Mouse (Mus musculus): Measurements from ENCODE around the gene Rad51b. TPM values are rescaled to one million over a fixed set of nuclear protein-coding genes. Genes with fewer than 3 reads are reported as not detected.

The Rad51b gene
- polyA plus RNA-seq, 1 experiment from 2014 or later: 4.4 TPM

DNA sequence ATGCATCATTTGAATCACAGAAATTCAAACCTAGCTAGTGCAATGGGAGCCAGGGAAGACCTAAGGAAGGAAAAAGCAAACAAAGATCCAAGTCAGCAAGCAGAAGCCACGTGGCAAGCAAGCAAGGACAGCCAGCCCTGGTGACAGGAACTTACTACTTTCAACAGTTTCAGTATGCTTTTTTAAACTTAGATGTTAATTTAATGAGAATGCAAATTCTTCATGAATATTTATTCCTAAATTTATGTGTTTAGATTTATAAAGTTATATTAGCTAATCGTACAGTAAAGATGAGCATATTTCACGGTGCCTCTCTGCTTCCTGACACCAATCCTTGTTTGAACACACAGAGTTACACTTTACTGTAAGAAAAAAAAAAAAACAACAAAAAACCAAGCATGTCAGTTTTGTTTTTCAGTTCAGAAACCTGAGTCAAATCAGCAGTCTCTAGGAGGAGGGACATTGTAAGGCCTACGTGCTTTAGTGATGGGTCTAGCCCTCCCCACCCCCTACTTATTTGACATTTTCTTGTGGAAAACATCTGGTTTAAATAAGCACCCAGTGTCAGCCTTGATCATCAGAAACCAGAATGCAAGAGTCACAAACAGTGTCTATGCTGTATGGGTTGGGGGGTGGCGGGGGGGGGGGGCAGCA is 331.2 kb downstream of the Rad51b start:
- Histone ChIP-seq H3K27ac (ENCODE audit: low read length) (no peak overlapping the region; the same call in 1 of the 2 replicates), H3K4me3 (ENCODE audit: low read depth, low read length) (no peak overlapping the region), H3K9ac (ENCODE audit: low read depth, low read length) (no peak overlapping the region), H3K4me1 (ENCODE audit: control insufficient read depth, low read depth, low read length) (peaks cover 3% of the 10 kb centered on the region), H3K4me2 (ENCODE audit: low read depth, low read length) (no peak overlapping the region), H3K27me3 (ENCODE audit: control insufficient read depth, insufficient read depth, low read depth, low read length) (no peaks in the 10 kb centered on the region), H3K36me3 (ENCODE audit: control insufficient read depth, insufficient read depth) (no peaks in the 10 kb centered on the region), H3K9me3 (replicated peaks; ENCODE audit: control insufficient read depth, low read length) (no peaks in the 10 kb centered on the region)
- ATAC-seq (ENCODE audit: low read depth): no peak
- WGBS (ENCODE audit: insufficient replicate concordance): 66% methylated on average over 5 of the region's 5 CpGs

- Histone ChIP-seq H3K4me3 (ENCODE audit: low read depth, low read length) (no peak overlapping the region), H3K9ac (ENCODE audit: low read depth, low read length) (no peak overlapping the region), H3K4me1 (ENCODE audit: control insufficient read depth, low read depth, low read length) (peaks cover 3% of the 10 kb centered on the region), H3K36me3 (ENCODE audit: control insufficient read depth, insufficient read depth) (no peaks in the 10 kb centered on the region), H3K9me3 (replicated peaks; ENCODE audit: control insufficient read depth, low read length) (no peaks in the 10 kb centered on the region), H3K4me2 (ENCODE audit: low read depth, low read length) (no peak overlapping the region), H3K27me3 (ENCODE audit: control insufficient read depth, insufficient read depth, low read depth, low read length) (no peaks in the 10 kb centered on the region), H3K27ac (ENCODE audit: low read length) (peak overlapping the region; percentile 18; the same call in 1 of the 2 replicates)
- ATAC-seq (ENCODE audit: low read depth): peak; percentile 55
- 49% methylated on average over 7 of the region's 7 CpGs for WGBS (ENCODE audit: insufficient replicate concordance)
Measured at GRCm38 (mm10) chr12:79629945-79630850, 333.1 kb downstream of the Rad51b start.

DNA sequence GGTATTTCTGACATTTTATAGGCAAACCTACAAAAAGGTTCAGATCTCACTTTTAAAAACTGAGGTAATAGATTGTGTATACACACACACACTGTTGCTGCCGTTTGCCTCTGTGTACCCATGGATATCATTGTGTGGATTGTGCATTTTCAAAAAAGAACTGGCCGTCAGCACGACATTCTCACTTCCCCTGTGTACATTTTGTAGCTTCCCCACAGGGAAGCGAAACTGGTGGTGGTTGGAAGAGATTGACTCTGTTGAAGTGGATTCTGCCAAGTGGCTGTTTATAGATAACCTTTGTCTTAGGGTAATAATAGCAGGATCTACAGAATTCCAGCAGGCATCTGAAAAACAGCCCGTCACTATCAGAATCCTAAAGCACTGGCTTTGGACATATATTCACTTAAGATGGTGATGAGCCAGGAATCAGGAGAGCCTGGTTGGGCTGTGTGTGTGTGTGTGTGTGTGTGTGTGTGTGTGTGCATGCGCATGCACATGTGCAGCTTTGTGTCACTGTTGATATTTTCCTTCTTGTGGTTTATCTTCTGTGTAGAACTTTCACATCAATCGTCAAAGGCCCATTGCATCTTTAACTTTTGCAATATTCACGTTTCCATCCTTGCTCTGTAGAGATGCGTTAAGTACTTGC is 336.5 kb downstream of the Rad51b start:
- 51% methylated on average over 9 of the region's 9 CpGs for WGBS (ENCODE audit: insufficient replicate concordance)
- no peak for ATAC-seq (ENCODE audit: low read depth)
- H3K9me3 ChIP-seq (replicated peaks; ENCODE audit: control insufficient read depth, low read length): no peaks in the 10 kb centered on the region
- H3K27me3 ChIP-seq (ENCODE audit: control insufficient read depth, insufficient read depth, low read depth, low read length): no peaks in the 10 kb centered on the region
- no peak overlapping the region for H3K4me3 ChIP-seq (ENCODE audit: low read depth, low read length)
- H3K36me3 ChIP-seq (ENCODE audit: control insufficient read depth, insufficient read depth): no peaks in the 10 kb centered on the region
- H3K27ac ChIP-seq (ENCODE audit: low read length): no peak overlapping the region
- no peaks in the 10 kb centered on the region for H3K4me1 ChIP-seq (ENCODE audit: control insufficient read depth, low read depth, low read length)
- no peak overlapping the region for H3K9ac ChIP-seq (ENCODE audit: low read depth, low read length)
- no peak overlapping the region for H3K4me2 ChIP-seq (ENCODE audit: low read depth, low read length)

DNA sequence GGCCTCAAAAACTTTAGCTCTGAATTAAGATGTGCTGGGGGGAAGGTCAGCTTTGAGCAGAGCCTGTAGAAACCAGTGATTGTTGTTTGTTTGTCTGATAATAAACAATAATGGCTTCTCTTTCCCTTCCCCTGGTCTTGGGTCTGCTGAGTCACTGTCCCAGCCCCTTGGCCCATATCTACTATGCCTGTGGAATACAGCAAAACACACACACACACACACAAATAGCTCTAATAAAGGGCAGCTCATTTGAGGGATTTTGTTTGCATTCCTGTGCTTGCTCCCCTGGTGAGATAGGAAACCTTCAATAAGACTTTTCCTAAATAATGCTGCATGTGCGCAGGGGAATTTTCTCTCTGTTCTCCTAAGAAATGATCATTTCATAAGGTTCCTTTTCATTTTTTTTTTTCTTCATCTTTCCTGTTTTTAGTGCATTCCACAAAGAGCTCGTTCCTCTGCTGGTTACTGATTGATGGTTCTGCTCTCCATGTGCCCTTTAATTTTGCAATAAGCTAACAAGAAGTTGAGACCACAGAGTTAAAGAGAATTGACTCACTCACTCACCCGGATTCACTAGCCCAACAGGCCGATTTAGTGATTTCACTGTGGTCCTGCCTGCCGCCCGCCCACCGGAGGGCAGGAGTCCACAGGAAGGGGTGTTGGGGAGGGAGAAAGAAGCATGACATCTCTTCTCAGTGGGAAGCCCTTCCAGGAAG is 344.6 kb downstream of the Rad51b start:
- Histone ChIP-seq H3K4me1 (ENCODE audit: control insufficient read depth, low read depth, low read length) (no peaks in the 10 kb centered on the region), H3K36me3 (ENCODE audit: control insufficient read depth, insufficient read depth) (no peaks in the 10 kb centered on the region), H3K9ac (ENCODE audit: low read depth, low read length) (no peak overlapping the region), H3K27ac (ENCODE audit: low read length) (peak overlapping the region; percentile 75), H3K4me3 (ENCODE audit: low read depth, low read length) (no peak overlapping the region), H3K27me3 (ENCODE audit: control insufficient read depth, insufficient read depth, low read depth, low read length) (no peaks in the 10 kb centered on the region), H3K9me3 (replicated peaks; ENCODE audit: control insufficient read depth, low read length) (no peaks in the 10 kb centered on the region), H3K4me2 (ENCODE audit: low read depth, low read length) (no peak overlapping the region)
- peak; percentile 86 for ATAC-seq (ENCODE audit: low read depth)
- WGBS (ENCODE audit: insufficient replicate concordance): 46% methylated on average over 7 of the region's 7 CpGs

GRCm38 (mm10) chr12:79642715-79643114 is 345.6 kb downstream of the Rad51b start:
- H3K27ac ChIP-seq (ENCODE audit: low read length): peak overlapping the region; percentile 67; the same call in 1 of the 2 replicates

DNA sequence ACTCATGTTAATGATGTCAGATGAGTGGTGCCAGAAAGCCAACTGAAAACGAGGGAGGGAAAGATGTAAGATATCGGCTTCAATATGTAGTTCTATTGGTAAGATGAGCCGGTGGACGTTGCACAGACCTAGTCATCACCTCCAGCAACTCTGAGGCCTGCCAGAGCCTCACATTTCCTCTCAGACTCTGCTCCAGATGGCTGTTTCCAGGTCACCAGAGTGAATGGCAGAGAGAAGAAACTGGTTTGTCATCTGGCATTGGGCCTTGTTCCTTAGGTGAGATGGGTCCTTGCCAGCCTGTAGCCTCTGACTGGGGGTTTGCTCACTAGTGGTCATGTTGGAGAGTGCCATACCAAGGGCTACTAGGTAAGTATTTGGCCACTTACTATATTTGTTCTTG is 348.6 kb downstream of the Rad51b start:
- Histone ChIP-seq H3K27me3 (ENCODE audit: control insufficient read depth, insufficient read depth, low read depth, low read length) (no peaks in the 10 kb centered on the region), H3K9me3 (replicated peaks; ENCODE audit: control insufficient read depth, low read length) (no peaks in the 10 kb centered on the region), H3K4me1 (ENCODE audit: control insufficient read depth, low read depth, low read length) (no peaks in the 10 kb centered on the region), H3K36me3 (ENCODE audit: control insufficient read depth, insufficient read depth) (no peaks in the 10 kb centered on the region), H3K4me3 (ENCODE audit: low read depth, low read length) (no peak overlapping the region), H3K9ac (ENCODE audit: low read depth, low read length) (no peak overlapping the region), H3K27ac (ENCODE audit: low read length) (no peak overlapping the region), H3K4me2 (ENCODE audit: low read depth, low read length) (no peak overlapping the region)
- 64% methylated on average over 4 of the region's 4 CpGs for WGBS (ENCODE audit: insufficient replicate concordance)
- ATAC-seq (ENCODE audit: low read depth): no peak

More at GRCm38 (mm10) chr12:79642715-79643114, 345.6 kb downstream of the Rad51b start:
- no peak overlapping the region for H3K4me2 ChIP-seq (ENCODE audit: low read depth, low read length)
- H3K9me3 ChIP-seq (replicated peaks; ENCODE audit: control insufficient read depth, low read length): no peaks in the 10 kb centered on the region
- WGBS (ENCODE audit: insufficient replicate concordance): 64% methylated on average over 5 of the region's 5 CpGs
- no peaks in the 10 kb centered on the region for H3K27me3 ChIP-seq (ENCODE audit: control insufficient read depth, insufficient read depth, low read depth, low read length)
- H3K4me1 ChIP-seq (ENCODE audit: control insufficient read depth, low read depth, low read length): no peaks in the 10 kb centered on the region
- no peaks in the 10 kb centered on the region for H3K36me3 ChIP-seq (ENCODE audit: control insufficient read depth, insufficient read depth)
- H3K4me3 ChIP-seq (ENCODE audit: low read depth, low read length): no peak overlapping the region
- no peak for ATAC-seq (ENCODE audit: low read depth)
- H3K9ac ChIP-seq (ENCODE audit: low read depth, low read length): no peak overlapping the region

- Histone ChIP-seq H3K4me1 (ENCODE audit: control insufficient read depth, low read depth, low read length) (no peaks in the 10 kb centered on the region), H3K4me2 (ENCODE audit: low read depth, low read length) (no peak overlapping the region), H3K27me3 (ENCODE audit: control insufficient read depth, insufficient read depth, low read depth, low read length) (no peaks in the 10 kb centered on the region), H3K36me3 (ENCODE audit: control insufficient read depth, insufficient read depth) (no peaks in the 10 kb centered on the region), H3K9ac (ENCODE audit: low read depth, low read length) (no peak overlapping the region), H3K27ac (ENCODE audit: low read length) (no peak overlapping the region), H3K4me3 (ENCODE audit: low read depth, low read length) (no peak overlapping the region), H3K9me3 (replicated peaks; ENCODE audit: control insufficient read depth, low read length) (no peaks in the 10 kb centered on the region)
- ATAC-seq (ENCODE audit: low read depth): no peak
- WGBS (ENCODE audit: insufficient replicate concordance): 17% methylated on average over 9 of the region's 9 CpGs
Measured at GRCm38 (mm10) chr12:79646646-79647164, 349.6 kb downstream of the Rad51b start.

GRCm38 (mm10) chr12:79647382-79647781 is 350.3 kb downstream of the Rad51b start:
- ATAC-seq (ENCODE audit: low read depth): no peak
- no peaks in the 10 kb centered on the region for H3K9me3 ChIP-seq (replicated peaks; ENCODE audit: control insufficient read depth, low read length)
- H3K4me1 ChIP-seq (ENCODE audit: control insufficient read depth, low read depth, low read length): no peaks in the 10 kb centered on the region
- no peak overlapping the region for H3K27ac ChIP-seq (ENCODE audit: low read length)
- H3K36me3 ChIP-seq (ENCODE audit: control insufficient read depth, insufficient read depth): no peaks in the 10 kb centered on the region
- no peak overlapping the region for H3K9ac ChIP-seq (ENCODE audit: low read depth, low read length)
- H3K27me3 ChIP-seq (ENCODE audit: control insufficient read depth, insufficient read depth, low read depth, low read length): no peaks in the 10 kb centered on the region
- H3K4me2 ChIP-seq (ENCODE audit: low read depth, low read length): no peak overlapping the region
- H3K4me3 ChIP-seq (ENCODE audit: low read depth, low read length): no peak overlapping the region
- 75% methylated on average over 6 of the region's 6 CpGs for WGBS (ENCODE audit: insufficient replicate concordance)
